Mouse (Mus musculus) midbrain, embryonic 10.5 days (tissue): Measurements from ENCODE around the gene Lmtk3. TPM values are rescaled to one million over a fixed set of nuclear protein-coding genes. Genes with fewer than 3 reads are reported as not detected.

ENCODE experiments used
- DNase-seq: peaks from one replicate; pipeline ENCODE4 v3.0.0-alpha.2; 2017; ENCODE audit warnings: low spot score
- H3K27ac ChIP-seq: fragments of 300-500 bp; sonication (generic); replicated peaks from 2 replicates; pipeline ENCODE4 v1.5.1; 2016; ENCODE audit warnings: mild to moderate bottlenecking
- H3K27me3 ChIP-seq: fragments of 300-500 bp; sonication (generic); 2 replicates; pipeline ENCODE4 v1.6.1; 2016; ENCODE audit warnings: low read depth, mild to moderate bottlenecking; ENCODE audit not compliant: poor library complexity, severe bottlenecking
- H3K36me3 ChIP-seq: fragments of 300-500 bp; sonication (generic); 2 replicates; pipeline ENCODE4 v1.6.1; 2016; ENCODE audit warnings: mild to moderate bottlenecking, moderate library complexity
- H3K4me1 ChIP-seq: fragments of 300-500 bp; sonication (generic); 2 replicates; pipeline ENCODE4 v1.6.1; 2016
- H3K4me3 ChIP-seq: fragments of 300-500 bp; sonication (generic); 2 replicates; pipeline ENCODE4 v1.5.1; 2016; ENCODE audit warnings: mild to moderate bottlenecking, moderate library complexity
- H3K9me3 ChIP-seq: fragments of 300-500 bp; sonication (generic); replicated peaks from 2 replicates; pipeline ENCODE4 v1.6.1; 2016; ENCODE audit warnings: mild to moderate bottlenecking
- WGBS: fragments of 180-500 bp; shearing (Covaris S2); methylation state at CpG from one replicate; pipeline ENCODE4 v1.1.7; 2016; 5-methylcytosine and 5-hydroxymethylcytosine counted together
- polyA plus RNA-seq: library from polyadenylated mRNA; unstranded; fragments of >200 nt; fragmentation: Nextera tagmentation; extraction: Ambion mirVana; gene quantifications from 2 replicates; pipeline ENCODE4 v1.2.1, GENCODE M21; 2016

Gene Lmtk3
- 2.3 and 3.3 TPM in 2 replicates for polyA plus RNA-seq

GRCm38 (mm10) chr7:45783511-45784091, at the start of gene Lmtk3:
TSS of gene Lmtk3 (plus strand) at chr7:45783738.
- Histone ChIP-seq H3K4me3 (peak within 1 kb of the TSS; percentile 95), H3K36me3 (peaks cover 19% of the 10 kb centered on the region), H3K27me3 (peaks cover 27% of the 10 kb centered on the region), H3K27ac (peak within 1 kb of the TSS; percentile 94), H3K4me1 (peaks cover 57% of the 10 kb centered on the region), H3K9me3 (no peaks in the 10 kb centered on the region)
- DNase-seq, result peak; percentile 80
- under 1% methylated on average over 38 of the region's 38 CpGs for WGBS

GRCm38 (mm10) chr7:45739162-45739763, 44.3 kb upstream of the Lmtk3 start:
- WGBS, result 10% methylated on average over 9 of the region's 9 CpGs
- no peak overlapping the region for H3K4me3 ChIP-seq
- H3K27me3 ChIP-seq, result peaks cover 22% of the 10 kb centered on the region
- no peaks in the 10 kb centered on the region for H3K9me3 ChIP-seq
- peaks cover 9% of the 10 kb centered on the region; the same call in 1 of the 2 replicates for H3K4me1 ChIP-seq
- H3K36me3 ChIP-seq, result no peaks in the 10 kb centered on the region
- peak; percentile 76 for DNase-seq
- H3K27ac ChIP-seq, result no peak overlapping the region

GRCm38 (mm10) chr7:45739820-45740219, 43.7 kb upstream of the Lmtk3 start:
- peaks cover 9% of the 10 kb centered on the region; the same call in 1 of the 2 replicates for H3K4me1 ChIP-seq
- DNase-seq, result no peak
- H3K36me3 ChIP-seq, result no peaks in the 10 kb centered on the region
- peaks cover 22% of the 10 kb centered on the region for H3K27me3 ChIP-seq
- no peaks in the 10 kb centered on the region for H3K9me3 ChIP-seq
- 70% methylated on average over 10 of the region's 10 CpGs for WGBS
- H3K4me3 ChIP-seq, result no peak overlapping the region
- no peak overlapping the region for H3K27ac ChIP-seq

GRCm38 (mm10) chr7:45741308-45741707, 42.2 kb upstream of the Lmtk3 start:
- H3K27me3 ChIP-seq, result peaks cover 22% of the 10 kb centered on the region
- no peak overlapping the region for H3K27ac ChIP-seq

GRCm38 (mm10) chr7:45741777-45742176, 41.8 kb upstream of the Lmtk3 start:
- DNase-seq, result no peak
- Histone ChIP-seq H3K27me3 (peaks cover 22% of the 10 kb centered on the region), H3K27ac (no peak overlapping the region), H3K4me1 (peaks cover 9% of the 10 kb centered on the region; the same call in 1 of the 2 replicates), H3K9me3 (peaks cover 5% of the 10 kb centered on the region; the same call in 1 of the 2 replicates), H3K36me3 (no peaks in the 10 kb centered on the region), H3K4me3 (no peak overlapping the region)
- 38% methylated on average over 11 of the region's 11 CpGs for WGBS

More at GRCm38 (mm10) chr7:45741308-45741707, 42.2 kb upstream of the Lmtk3 start:
- Histone ChIP-seq H3K4me3 (no peak overlapping the region), H3K9me3 (peaks cover under 1% of the 10 kb centered on the region; the same call in 1 of the 2 replicates), H3K36me3 (no peaks in the 10 kb centered on the region), H3K4me1 (peaks cover 9% of the 10 kb centered on the region; the same call in 1 of the 2 replicates)
- no peak for DNase-seq
- 85% methylated on average over 12 of the region's 12 CpGs for WGBS

- DNase-seq, result no peak
- peaks cover 8% of the 10 kb centered on the region; the same call in 1 of the 2 replicates for H3K9me3 ChIP-seq
- H3K27ac ChIP-seq, result no peak overlapping the region
- peaks cover 9% of the 10 kb centered on the region; the same call in 1 of the 2 replicates for H3K4me1 ChIP-seq
- H3K27me3 ChIP-seq, result peaks cover 22% of the 10 kb centered on the region
- H3K4me3 ChIP-seq, result no peak overlapping the region
- WGBS, result 32% methylated on average over 19 of the region's 19 CpGs
- H3K36me3 ChIP-seq, result no peaks in the 10 kb centered on the region
Observed at GRCm38 (mm10) chr7:45742338-45742737, 41.2 kb upstream of the Lmtk3 start.

GRCm38 (mm10) chr7:45744387-45744786, 39.2 kb upstream of the Lmtk3 start:
- DNase-seq, result no peak
- Histone ChIP-seq H3K9me3 (peaks cover 8% of the 10 kb centered on the region; the same call in 1 of the 2 replicates), H3K4me1 (peaks cover 12% of the 10 kb centered on the region), H3K36me3 (no peaks in the 10 kb centered on the region), H3K27me3 (peaks cover 22% of the 10 kb centered on the region), H3K4me3 (no peak overlapping the region), H3K27ac (no peak overlapping the region)
- WGBS, result 54% methylated on average over 2 of the region's 2 CpGs

- no peaks in the 10 kb centered on the region for H3K36me3 ChIP-seq
- 63% methylated on average over 6 of the region's 6 CpGs for WGBS
- peaks cover 10% of the 10 kb centered on the region for H3K27me3 ChIP-seq
- peaks cover 16% of the 10 kb centered on the region for H3K4me1 ChIP-seq
- DNase-seq, result no peak
- peaks cover 8% of the 10 kb centered on the region; the same call in 1 of the 2 replicates for H3K9me3 ChIP-seq
- no peak overlapping the region for H3K4me3 ChIP-seq
- H3K27ac ChIP-seq, result no peak overlapping the region
Observed at GRCm38 (mm10) chr7:45746518-45746917, 37.0 kb upstream of the Lmtk3 start.

GRCm38 (mm10) chr7:45747450-45747849, 36.1 kb upstream of the Lmtk3 start:
- no peak for DNase-seq

GRCm38 (mm10) chr7:45748110-45748509, 35.4 kb upstream of the Lmtk3 start:
- 87% methylated on average over 7 of the region's 7 CpGs for WGBS

More at GRCm38 (mm10) chr7:45747450-45747849, 36.1 kb upstream of the Lmtk3 start:
- H3K9me3 ChIP-seq, result peaks cover 8% of the 10 kb centered on the region; the same call in 1 of the 2 replicates
- H3K27me3 ChIP-seq, result peaks cover under 1% of the 10 kb centered on the region
- H3K4me1 ChIP-seq, result peaks cover 7% of the 10 kb centered on the region; the same call in 1 of the 2 replicates
- no peak overlapping the region for H3K4me3 ChIP-seq
- H3K36me3 ChIP-seq, result no peaks in the 10 kb centered on the region
- no peak overlapping the region for H3K27ac ChIP-seq
- 82% methylated on average over 5 of the region's 5 CpGs for WGBS

GRCm38 (mm10) chr7:45749401-45749800, 34.1 kb upstream of the Lmtk3 start:
- Histone ChIP-seq H3K27me3 (no peaks in the 10 kb centered on the region), H3K4me3 (no peak overlapping the region), H3K36me3 (no peaks in the 10 kb centered on the region), H3K9me3 (peaks cover 8% of the 10 kb centered on the region; the same call in 1 of the 2 replicates), H3K27ac (0 out of 2 replicates have a peak overlapping the region, but pooled peaks have one; percentile 49), H3K4me1 (peaks cover 7% of the 10 kb centered on the region; the same call in 1 of the 2 replicates)
- WGBS, result 56% methylated on average over 10 of the region's 10 CpGs
- DNase-seq, result no peak

More at GRCm38 (mm10) chr7:45748110-45748509, 35.4 kb upstream of the Lmtk3 start:
- H3K4me3 ChIP-seq, result no peak overlapping the region
- H3K27me3 ChIP-seq, result no peaks in the 10 kb centered on the region
- no peaks in the 10 kb centered on the region for H3K36me3 ChIP-seq
- DNase-seq, result no peak
- peaks cover 7% of the 10 kb centered on the region; the same call in 1 of the 2 replicates for H3K4me1 ChIP-seq
- peaks cover 8% of the 10 kb centered on the region; the same call in 1 of the 2 replicates for H3K9me3 ChIP-seq
- H3K27ac ChIP-seq, result no peak overlapping the region

GRCm38 (mm10) chr7:45750162-45750561, 33.4 kb upstream of the Lmtk3 start:
- WGBS, result 82% methylated on average over 9 of the region's 9 CpGs
- Histone ChIP-seq H3K36me3 (no peaks in the 10 kb centered on the region), H3K27me3 (no peaks in the 10 kb centered on the region), H3K4me3 (no peak overlapping the region), H3K4me1 (peaks cover 7% of the 10 kb centered on the region; the same call in 1 of the 2 replicates), H3K9me3 (peaks cover 8% of the 10 kb centered on the region; the same call in 1 of the 2 replicates), H3K27ac (no peak overlapping the region)
- DNase-seq, result no peak

- WGBS, result 59% methylated on average over 6 of the region's 6 CpGs
Observed at GRCm38 (mm10) chr7:45755703-45756102, 27.8 kb upstream of the Lmtk3 start.

More at GRCm38 (mm10) chr7:45755703-45756102, 27.8 kb upstream of the Lmtk3 start:
- DNase-seq, result no peak
- Histone ChIP-seq H3K9me3 (no peaks in the 10 kb centered on the region), H3K36me3 (no peaks in the 10 kb centered on the region), H3K27ac (no peak overlapping the region), H3K4me1 (peaks cover 7% of the 10 kb centered on the region), H3K4me3 (no peak overlapping the region), H3K27me3 (peaks cover 33% of the 10 kb centered on the region)
